Mouse (Mus musculus) left cerebral cortex, adult 2 months (tissue): ENCODE data around the gene Sorl1. TPM values are rescaled to one million over a fixed set of nuclear protein-coding genes. Genes with fewer than 3 reads are reported as not detected.
A peak's percentile ranks its signal among the peaks of the same experiment; 100 is the strongest.

Experiments used
- DNase-seq, 2 experiments: peaks; one replicate each; pipeline ENCODE4 v3.0.0; 2021 to 2022; ENCODE audit warnings: low spot score in 2 of 2, mixed read lengths in 1 of 2; ENCODE audit errors: extremely low spot score in 1 of 2
- H3K27ac ChIP-seq: fragments of 200-600 bp; 2 replicates; pipeline ENCODE4 v1.8.1; 2022
- H3K4me3 ChIP-seq: fragments of 200-600 bp; 2 replicates; pipeline ENCODE4 v1.8.1; 2022
- CTCF ChIP-seq: fragments of 200-600 bp; IDR thresholded peaks from 2 replicates; pipeline ENCODE4 v1.8.1; 2022; ENCODE audit warnings: antibody characterized with exemption, mild to moderate bottlenecking, moderate library complexity
- intact Hi-C: fragments of 180-260 bp; cut with DNase I; formaldehyde crosslinking; loops from one replicate; pipeline ENCODE4 v1.15.1; 2025
- total RNA-seq, 2 experiments: library from RNA; stranded (reverse); gene quantifications; 2 replicates each; pipeline ENCODE4 v1.2.3; 2021

Gene Sorl1
- total RNA-seq, 2 experiments from 2014 or later: 238 to 239 TPM

GRCm38 (mm10) chr9:42146463-42146862 lies 22.4 kb upstream of the Sorl1 start:
- no peak for TF ChIP-seq CTCF
- H3K27ac ChIP-seq: no peak overlapping the region
- intact Hi-C loops: no loop called here
- no peak overlapping the region for H3K4me3 ChIP-seq
- no peak for DNase-seq

GRCm38 (mm10) chr9:42141549-42142210 lies 17.6 kb upstream of the Sorl1 start:
- no peak overlapping the region for H3K27ac ChIP-seq
- H3K4me3 ChIP-seq: no peak overlapping the region
- DNase-seq: no peak
- intact Hi-C loops: no loop called here
- no peak for TF ChIP-seq CTCF

DNA sequence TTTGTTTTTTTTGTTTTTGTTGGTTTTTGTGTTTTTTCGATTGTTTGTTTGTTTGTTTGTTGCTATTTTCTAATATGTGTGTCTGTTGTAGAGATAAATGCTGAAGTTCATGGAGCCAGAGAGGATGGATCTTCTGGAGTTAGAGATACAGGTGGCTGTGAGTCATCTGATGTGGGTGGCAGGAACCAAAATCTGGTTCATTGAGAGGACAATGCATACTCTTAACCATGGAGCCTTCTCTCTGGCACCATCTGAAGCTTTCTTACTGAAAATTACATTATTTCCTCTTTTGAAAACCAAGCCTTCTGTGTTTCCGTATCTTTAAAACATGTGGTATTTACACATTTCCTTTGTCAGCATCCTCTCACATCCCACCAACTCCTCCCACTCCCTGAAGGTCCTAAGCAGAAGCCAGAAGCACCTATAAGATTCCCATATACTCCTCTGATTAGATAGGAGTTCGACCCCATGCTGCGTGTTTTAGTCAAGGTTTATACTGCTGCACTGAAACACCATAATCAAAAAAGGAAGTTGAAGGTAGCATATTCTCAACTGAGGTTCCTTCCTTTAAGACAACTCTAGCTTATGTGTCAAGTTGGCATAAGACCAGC lies 14.3 kb upstream of the Sorl1 start:
- TF ChIP-seq CTCF: no peak
- H3K4me3 ChIP-seq: no peak overlapping the region
- no peak overlapping the region for H3K27ac ChIP-seq
- intact Hi-C loops: no loop called here
- DNase-seq: peak in 1 of 2 experiments; percentile 34

- DNase-seq: no peak
- no peak for TF ChIP-seq CTCF
- intact Hi-C loops: no loop called here
- H3K4me3 ChIP-seq: no peak overlapping the region
- no peak overlapping the region for H3K27ac ChIP-seq
Measured at GRCm38 (mm10) chr9:42137578-42137977, 13.5 kb upstream of the Sorl1 start.

GRCm38 (mm10) chr9:42130793-42131760 lies 7.0 kb upstream of the Sorl1 start:
- intact Hi-C loops: loop anchor here (1.0 kb wide), 1 partner anchor 52 kb away; no protein-coding TSS in a partner anchor
- no peak for DNase-seq
- no peak overlapping the region for H3K27ac ChIP-seq
- TF ChIP-seq CTCF: no peak; the same call in none of the 2 replicates
- no peak overlapping the region for H3K4me3 ChIP-seq

DNA sequence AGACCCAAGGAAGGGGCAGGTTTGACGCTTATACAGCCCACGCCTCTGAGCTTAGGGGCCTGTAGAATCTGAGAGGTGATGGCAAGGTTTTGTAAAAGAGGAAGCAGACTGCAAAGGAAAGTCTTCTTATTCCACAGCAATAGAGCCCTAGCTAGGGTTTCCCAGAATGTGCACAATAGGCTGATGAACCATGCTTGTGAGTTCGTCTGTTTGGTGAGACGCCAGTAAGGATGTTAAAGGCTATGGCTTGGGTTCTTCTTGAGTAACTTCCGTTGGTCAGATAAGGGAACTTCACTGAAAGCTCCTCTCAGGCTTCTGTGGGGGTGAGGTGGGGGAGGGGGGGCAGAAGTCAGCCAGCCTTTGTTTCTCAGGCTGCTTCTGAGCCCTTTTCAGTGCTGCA lies 3.9 kb upstream of the Sorl1 start:
- TF ChIP-seq CTCF: no peak
- no peak overlapping the region for H3K27ac ChIP-seq
- intact Hi-C loops: no loop called here
- no peak overlapping the region for H3K4me3 ChIP-seq
- no peak for DNase-seq

- TF ChIP-seq CTCF: no peak
- DNase-seq: no peak
- intact Hi-C loops: no loop called here
- Histone ChIP-seq H3K27ac (no peak overlapping the region), H3K4me3 (no peak overlapping the region)
Measured at GRCm38 (mm10) chr9:42125262-42125982, 1.3 kb upstream of the Sorl1 start.

- Histone ChIP-seq H3K4me3 (peak overlapping the region; percentile 76), H3K27ac (peak overlapping the region; percentile 96)
- intact Hi-C loops: loop anchor here (2.0 to 5.0 kb wide), 5 partner anchors 38 to 118 kb away; no protein-coding TSS in a partner anchor
- TF ChIP-seq CTCF: no peak
- DNase-seq: no peak
Measured at GRCm38 (mm10) chr9:42123204-42123603, 893 bp downstream of the Sorl1 start.

- peak overlapping the region; percentile 76 for H3K4me3 ChIP-seq
- no peak for DNase-seq
- H3K27ac ChIP-seq: peak overlapping the region; percentile 96
- no peak for TF ChIP-seq CTCF
- intact Hi-C loops: loop anchor here (2.0 to 5.0 kb wide), 5 partner anchors 38 to 118 kb away; no protein-coding TSS in a partner anchor
Measured at GRCm38 (mm10) chr9:42122441-42122840, 1.7 kb downstream of the Sorl1 start.

- Histone ChIP-seq H3K4me3 (peak overlapping the region; percentile 76), H3K27ac (peak overlapping the region; percentile 96)
- DNase-seq: no peak
- TF ChIP-seq CTCF: no peak
- intact Hi-C loops: loop anchor here (2.0 to 5.0 kb wide), 5 partner anchors 37 to 119 kb away; no protein-coding TSS in a partner anchor
Measured at GRCm38 (mm10) chr9:42121631-42122354, 2.3 kb downstream of the Sorl1 start.
